Mouse (Mus musculus) left cerebral cortex, postnatal 10 days (tissue): ENCODE data around the gene Plekho2. TPM values are rescaled to one million over a fixed set of nuclear protein-coding genes. Genes with fewer than 3 reads are reported as not detected.

ENCODE experiments used
- DNase-seq, 2 experiments: peaks; one replicate each; pipeline ENCODE4 v3.0.0; 2021 to 2022; ENCODE audit warnings: low spot score in 2 of 2, mixed read lengths in 1 of 2; ENCODE audit errors: extremely low spot score in 1 of 2
- intact Hi-C: fragments of 180-260 bp; cut with DNase I; formaldehyde crosslinking; loops from one replicate; pipeline ENCODE4 v1.15.1; 2025
- total RNA-seq, 2 experiments: library from RNA; stranded (reverse); gene quantifications; 2 replicates each; pipeline ENCODE4 v1.2.3; 2021

Plekho2 gene
- total RNA-seq, 2 experiments from 2014 or later = 4.9 to 9.5 TPM

DNA sequence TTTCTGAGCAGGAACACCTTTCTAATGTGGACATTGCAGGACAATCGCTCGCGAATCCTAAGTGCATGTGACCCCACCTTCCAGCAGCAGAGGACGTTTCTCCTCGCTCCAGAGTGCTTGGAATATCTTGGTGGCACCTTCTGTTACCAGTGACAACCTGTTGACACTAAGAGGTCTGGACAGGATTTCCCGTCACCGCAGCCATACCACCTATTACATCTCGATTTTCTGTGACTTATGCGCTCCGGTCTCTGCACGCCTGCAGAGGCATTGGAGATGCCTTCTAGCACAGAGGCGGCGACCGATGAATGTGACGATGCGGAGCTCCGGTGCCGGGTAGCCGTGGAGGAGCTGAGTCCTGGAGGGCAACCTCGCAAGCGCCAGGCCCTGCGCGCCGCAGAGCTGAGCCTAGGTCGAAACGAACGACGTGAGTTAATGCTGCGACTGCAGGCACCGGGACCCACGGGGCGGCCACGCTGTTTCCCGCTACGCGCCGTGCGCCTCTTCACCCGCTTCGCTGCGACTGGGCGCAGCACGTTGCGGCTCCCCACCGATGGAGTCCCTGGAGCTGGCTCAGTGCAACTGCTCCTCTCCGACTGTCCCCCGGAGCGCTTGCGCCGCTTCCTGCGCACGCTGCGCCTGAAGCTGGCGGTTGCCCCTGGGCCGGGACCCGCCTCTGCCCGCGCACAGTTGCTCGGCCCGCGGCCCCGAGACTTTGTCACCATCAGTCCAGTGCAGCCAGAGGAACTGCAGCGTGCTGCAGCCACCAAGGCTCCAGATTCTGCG is 7.9 kb upstream of the Plekho2 start:
- intact Hi-C loops = no loop called here

GRCm38 (mm10) chr9:65587270-65587572 is 7.4 kb upstream of the Plekho2 start:
- intact Hi-C loops = no loop called here
- DNase-seq = no peak

More for the DNA sequence above, 7.9 kb upstream of the Plekho2 start:
- peak in 1 of 2 experiments; percentile 50 for DNase-seq

DNA sequence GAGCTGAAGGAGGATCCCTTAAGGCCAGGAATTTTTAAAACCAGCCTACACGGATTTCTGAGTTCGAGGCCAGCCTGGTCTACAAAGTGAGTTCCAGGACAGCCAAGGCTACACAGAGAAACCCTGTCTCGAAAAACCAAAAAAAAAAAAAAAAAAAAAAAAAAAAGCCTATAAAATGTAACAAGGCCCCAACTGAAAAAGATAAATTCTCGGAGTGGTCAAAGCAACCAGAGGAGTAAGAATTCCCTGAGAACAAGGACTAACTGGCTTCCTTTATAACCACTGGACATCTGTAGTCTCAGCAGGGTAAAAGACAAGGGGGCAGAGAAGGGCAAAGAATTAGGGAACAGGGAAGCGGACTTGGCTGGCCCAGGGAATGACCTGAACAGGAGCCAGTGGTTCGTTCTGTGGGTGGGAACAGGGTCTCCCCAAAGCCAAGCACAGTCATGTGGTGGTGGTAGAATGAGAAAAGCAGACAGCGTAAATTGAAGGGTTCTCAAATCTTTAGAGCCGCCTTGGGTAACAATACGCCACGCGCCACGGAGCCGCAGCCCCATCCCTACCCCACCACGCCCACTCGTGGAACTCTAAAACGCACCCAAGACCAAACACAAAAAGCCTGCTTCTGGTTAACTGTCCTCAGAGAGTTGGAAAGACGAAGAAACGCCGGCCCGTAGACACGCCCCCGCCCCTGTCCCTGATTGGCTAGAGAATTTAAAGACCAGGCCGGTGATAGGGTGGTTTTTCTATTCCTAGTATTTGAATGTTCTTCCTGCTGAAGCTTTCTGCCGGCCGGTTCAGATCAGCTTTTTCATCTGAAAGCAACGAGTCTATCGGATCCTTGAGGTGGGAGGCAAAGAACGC is 6.8 kb upstream of the Plekho2 start, which contains the start of gene Pif1:
Pif1 (plus strand) TSS at position 755 of the 864 bp plus-strand sequence.
- peak; percentile 77 to 85 for DNase-seq
- intact Hi-C loops = no loop called here

GRCm38 (mm10) chr9:65583045-65583444 is 3.2 kb upstream of the Plekho2 start:
- peak in 1 of 2 experiments; percentile 34 for DNase-seq
- intact Hi-C loops = no loop called here

GRCm38 (mm10) chr9:65580401-65581256 is 789 bp upstream of the Plekho2 start:
- peak; percentile 66 to 89 for DNase-seq
- intact Hi-C loops = loop anchor here (2.0 kb wide), 1 partner anchor 56 kb away; no protein-coding TSS in a partner anchor

- DNase-seq = no peak
- intact Hi-C loops = no loop called here
These were observed 1.0 kb downstream of the Plekho2 start for GRCm38 (mm10) chr9:65578801-65579249.

GRCm38 (mm10) chr9:65577511-65578196 is 2.2 kb downstream of the Plekho2 start:
- intact Hi-C loops = no loop called here
- DNase-seq = no peak

- DNase-seq = peak in 1 of 2 experiments; percentile 62
- intact Hi-C loops = no loop called here
These were observed 2.9 kb downstream of the Plekho2 start for GRCm38 (mm10) chr9:65576861-65577510.

DNA sequence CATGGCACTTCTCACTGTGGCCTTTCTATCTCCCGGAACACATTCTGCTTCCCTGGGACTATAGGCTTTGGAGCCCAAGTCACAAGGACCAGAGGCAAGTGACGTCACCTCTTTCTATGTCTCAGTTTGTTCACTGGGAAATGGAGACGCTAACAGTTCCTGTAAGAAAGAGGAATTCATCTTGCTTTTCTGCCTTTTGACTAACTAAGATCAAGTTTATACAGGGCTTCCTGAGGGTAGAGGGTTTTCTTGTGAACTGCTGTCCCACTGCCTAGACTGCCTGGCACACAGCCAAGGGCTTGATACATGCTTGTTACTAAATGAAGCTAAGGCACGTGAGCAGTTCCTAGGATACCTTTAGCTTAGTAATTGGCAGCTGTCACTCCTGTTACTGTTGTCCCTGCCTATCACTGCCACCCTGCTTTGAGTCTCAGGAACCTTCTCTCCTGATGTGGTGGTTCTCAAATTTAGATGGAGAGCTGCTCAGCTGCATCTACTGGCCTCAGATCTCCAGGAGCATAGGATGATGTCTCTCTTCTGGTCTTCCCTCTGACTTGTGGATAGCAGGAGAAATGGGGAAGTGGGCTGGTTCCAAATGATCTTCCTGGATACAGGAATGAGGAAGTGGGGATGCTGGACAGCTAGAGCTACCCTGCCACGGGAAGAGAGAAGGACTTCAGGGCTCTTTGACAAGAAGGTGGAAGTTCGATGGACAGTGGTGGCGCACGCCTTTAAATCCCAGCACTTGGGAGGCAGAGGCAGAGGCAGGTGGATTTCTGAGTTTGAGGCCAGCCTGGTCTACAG is 4.2 kb downstream of the Plekho2 start:
- intact Hi-C loops = no loop called here
- DNase-seq = peak in 1 of 2 experiments; percentile 64

DNA sequence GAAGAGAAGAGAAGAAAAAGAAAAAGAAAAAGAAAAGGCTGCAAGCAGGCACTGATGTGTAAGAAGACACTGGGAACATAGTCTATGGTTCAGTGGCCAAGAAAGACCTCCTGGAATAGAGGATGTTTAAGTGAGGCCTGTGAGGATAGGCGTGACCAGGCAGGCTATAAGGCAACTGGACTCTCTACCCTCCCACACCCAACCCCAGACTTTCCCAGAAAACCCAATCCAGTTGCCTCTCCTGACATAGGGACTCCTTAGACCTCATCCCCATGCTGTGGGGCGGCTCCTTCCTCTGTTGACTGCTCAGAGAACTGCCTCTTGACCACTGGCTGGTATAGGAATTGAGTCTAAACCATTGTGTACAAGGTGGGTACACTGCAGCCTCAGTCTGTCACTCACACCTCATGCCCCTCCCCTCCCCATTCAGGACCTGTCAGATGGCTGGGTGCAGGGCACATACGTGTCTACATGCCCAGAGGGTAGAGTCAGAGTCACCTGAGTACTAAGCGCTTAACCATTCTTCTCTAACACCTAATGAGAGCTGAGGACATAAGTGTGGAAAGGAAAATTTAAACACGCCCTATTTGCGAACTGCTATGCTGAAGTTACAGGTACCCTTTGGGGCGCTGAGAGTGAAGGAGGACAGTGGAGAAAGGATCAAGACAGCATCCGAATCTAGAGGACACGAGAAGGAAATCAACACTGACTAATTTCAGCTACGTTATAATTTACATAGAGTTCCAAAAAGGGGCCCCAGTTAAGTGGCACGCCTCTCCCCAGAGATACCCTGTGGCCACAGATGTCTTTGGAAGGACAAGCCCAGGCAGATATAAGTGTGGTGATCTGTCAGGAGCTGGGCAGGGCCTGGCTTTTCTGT is 5.1 kb downstream of the Plekho2 start:
- DNase-seq = no peak
- intact Hi-C loops = no loop called here

GRCm38 (mm10) chr9:65572837-65573236 is 7.0 kb downstream of the Plekho2 start:
- intact Hi-C loops = no loop called here

GRCm38 (mm10) chr9:65569491-65569971 is 10.3 kb downstream of the Plekho2 start:
- intact Hi-C loops = no loop called here
- peak in 1 of 2 experiments; percentile 43 for DNase-seq

More at GRCm38 (mm10) chr9:65572837-65573236, 7.0 kb downstream of the Plekho2 start:
- no peak for DNase-seq

DNA sequence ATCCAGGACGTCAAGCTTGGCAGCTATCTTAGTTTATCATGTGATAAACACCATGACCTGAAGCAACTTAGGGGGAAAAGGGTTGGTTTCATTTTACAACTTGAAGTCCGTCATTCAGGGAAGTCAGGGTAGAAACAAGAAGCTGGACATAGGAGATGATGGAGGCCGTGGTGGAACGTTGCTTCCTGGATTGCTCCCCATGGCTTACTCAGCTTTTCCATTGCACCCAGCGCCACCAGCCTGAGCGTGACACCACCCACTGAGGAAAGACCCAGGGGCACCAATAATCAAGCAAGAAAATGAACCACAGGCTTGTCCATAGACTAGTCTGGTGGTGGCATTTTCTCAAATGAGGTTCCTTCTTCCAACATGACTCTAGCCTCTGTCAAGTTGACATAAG is 11.1 kb downstream of the Plekho2 start:
- no peak for DNase-seq
- intact Hi-C loops = no loop called here

- DNase-seq = no peak
- intact Hi-C loops = no loop called here
These were observed 15.1 kb downstream of the Plekho2 start for GRCm38 (mm10) chr9:65564698-65565097.

GRCm38 (mm10) chr9:65563073-65563472 is 16.8 kb downstream of the Plekho2 start:
- DNase-seq = no peak
- intact Hi-C loops = no loop called here

- intact Hi-C loops = no loop called here
- peak; percentile 60 to 85 for DNase-seq
These were observed 17.7 kb downstream of the Plekho2 start for GRCm38 (mm10) chr9:65562081-65562506.
